Mouse (Mus musculus) lung, embryonic 15.5 days (tissue): Measurements from ENCODE around the gene Ppil2. TPM values are rescaled to one million over a fixed set of nuclear protein-coding genes. Genes with fewer than 3 reads are reported as not detected.

Source experiments
- ATAC-seq: fragments of 200-750 bp; cut with Nextera tagmentation; 2 replicates; pipeline ENCODE4 v1.8.0; 2017; ENCODE audit warnings: moderate number of reproducible peaks, borderline replicate concordance; ENCODE audit not compliant: low FRiP score, low TSS enrichment; ENCODE audit errors: extremely low read depth
- H3K27ac ChIP-seq: fragments of 300-500 bp; sonication (generic); 2 replicates; pipeline ENCODE4 v1.5.1; 2015; ENCODE audit warnings: moderate library complexity, mild to moderate bottlenecking, inconsistent platforms
- H3K27me3 ChIP-seq: fragments of 300-500 bp; sonication (generic); 2 replicates; pipeline ENCODE4 v1.6.1; 2015; ENCODE audit warnings: inconsistent platforms
- H3K36me3 ChIP-seq: fragments of 300-500 bp; sonication (generic); 2 replicates; pipeline ENCODE4 v1.6.1; 2015; ENCODE audit warnings: inconsistent platforms
- H3K4me1 ChIP-seq: fragments of 300-500 bp; sonication (generic); 2 replicates; pipeline ENCODE4 v1.6.1; 2015; ENCODE audit warnings: inconsistent platforms
- H3K4me2 ChIP-seq: fragments of 300-500 bp; sonication (generic); 2 replicates; pipeline ENCODE4 v1.6.1; 2015; ENCODE audit warnings: inconsistent platforms, mild to moderate bottlenecking, moderate library complexity
- H3K4me3 ChIP-seq: fragments of 300-500 bp; sonication (generic); 2 replicates; pipeline ENCODE4 v1.5.1; 2015; ENCODE audit warnings: mild to moderate bottlenecking, inconsistent platforms
- H3K9ac ChIP-seq: fragments of 300-500 bp; sonication (generic); 2 replicates; pipeline ENCODE4 v1.6.1; 2015; ENCODE audit warnings: inconsistent platforms
- H3K9me3 ChIP-seq: fragments of 300-500 bp; sonication (generic); 2 replicates; pipeline ENCODE4 v1.6.1; 2016; ENCODE audit warnings: inconsistent platforms
- WGBS: fragments of 180-500 bp; shearing (Covaris S2); methylation state at CpG from one replicate; pipeline ENCODE4 v1.1.7; 2015; 5-methylcytosine and 5-hydroxymethylcytosine counted together
- polyA plus RNA-seq: library from polyadenylated mRNA; unstranded; fragments of >200 nt; fragmentation: Nextera tagmentation; extraction: Ambion mirVana; gene quantifications from 2 replicates; pipeline ENCODE4 v1.2.1, GENCODE M21; 2015

The Ppil2 gene
- 127 and 146 TPM in 2 replicates for polyA plus RNA-seq

DNA sequence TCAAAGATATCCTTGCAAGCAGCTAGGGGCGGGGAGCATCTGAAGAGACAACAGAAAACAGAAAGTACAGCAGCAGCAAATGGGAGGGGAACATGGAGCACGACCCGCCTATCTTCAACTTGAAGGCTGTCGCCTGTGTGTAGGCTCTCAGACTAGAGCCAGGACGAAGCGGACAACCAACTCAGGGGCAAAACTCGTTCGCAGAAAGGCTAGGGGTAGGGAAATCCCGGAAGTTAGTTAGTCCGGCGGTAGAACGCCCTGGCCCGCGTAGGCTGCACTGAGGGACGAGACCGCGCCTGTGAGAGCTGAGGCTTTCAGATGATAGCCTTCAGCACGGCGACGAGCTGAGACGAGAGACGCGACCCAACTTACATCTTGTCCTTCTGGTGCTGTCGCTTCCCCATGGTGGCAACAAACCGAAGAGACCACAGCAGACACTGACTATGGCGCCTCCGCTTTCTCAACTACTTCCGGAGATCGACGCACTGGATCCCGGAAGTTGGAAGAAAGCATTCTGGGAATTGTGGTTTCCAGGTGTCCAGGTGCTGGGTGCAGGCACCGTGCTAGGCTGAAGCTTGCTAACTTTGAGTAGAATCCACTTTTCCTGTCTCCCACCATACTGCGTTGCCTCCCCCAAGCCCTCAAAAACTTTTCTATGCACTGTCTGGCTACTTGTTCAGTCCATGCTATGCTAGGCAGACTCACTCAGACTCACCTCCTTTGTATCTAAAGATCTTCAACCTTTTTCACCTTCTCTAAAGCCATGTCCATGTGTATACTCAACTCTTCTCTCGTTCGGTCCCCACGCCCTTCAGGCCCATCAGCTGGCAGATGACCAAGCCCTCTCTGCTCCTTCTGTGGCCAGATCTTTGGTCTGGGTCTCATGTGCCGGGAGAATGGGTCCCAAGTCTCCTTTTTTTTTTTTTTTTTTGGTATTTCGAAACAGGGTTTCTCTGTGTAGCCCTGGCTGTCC lies at the start of gene Ppil2:
Gene Ppil2 (minus strand): TSS at position 487 of the 973 bp plus-strand sequence.
- H3K4me3 ChIP-seq, result peak within 1 kb of the TSS; percentile 91
- no peaks in the 10 kb centered on the region for H3K27me3 ChIP-seq
- peak; percentile 87 for ATAC-seq
- peaks cover 14% of the 10 kb centered on the region for H3K4me1 ChIP-seq
- H3K4me2 ChIP-seq, result peak within 1 kb of the TSS; percentile 67
- peak within 1 kb of the TSS; percentile 55 for H3K27ac ChIP-seq
- H3K9me3 ChIP-seq, result no peaks in the 10 kb centered on the region
- H3K36me3 ChIP-seq, result peaks cover 32% of the 10 kb centered on the region
- 8% methylated on average over 38 of the region's 38 CpGs for WGBS
- peak within 1 kb of the TSS; percentile 77 for H3K9ac ChIP-seq

DNA sequence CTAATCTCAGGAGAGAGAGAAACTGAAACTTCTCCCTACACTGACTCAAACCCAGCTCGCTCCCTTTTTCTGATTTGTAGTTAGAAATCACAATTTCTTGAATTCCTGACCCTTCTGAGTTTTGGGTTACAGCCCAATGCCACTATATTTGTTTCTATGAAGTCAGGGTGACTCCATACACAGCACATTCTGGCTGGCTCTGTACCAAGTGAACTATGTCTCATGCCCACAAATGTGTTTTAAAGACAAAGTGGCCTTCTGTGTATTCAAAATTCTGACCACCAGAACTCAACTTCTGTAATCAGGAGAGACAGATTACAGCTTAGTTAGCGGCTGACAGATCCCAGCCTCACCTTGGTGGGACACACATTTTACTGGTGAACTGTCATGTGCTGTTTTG lies 43.3 kb upstream of the Ppil2 start:
- WGBS, result 94% methylated on average over 2 of the region's 2 CpGs
- no peaks in the 10 kb centered on the region for H3K27me3 ChIP-seq
- peaks cover 68% of the 10 kb centered on the region for H3K36me3 ChIP-seq
- ATAC-seq, result no peak
- no peak overlapping the region for H3K4me3 ChIP-seq
- no peak overlapping the region for H3K9ac ChIP-seq
- no peak overlapping the region for H3K27ac ChIP-seq
- H3K4me2 ChIP-seq, result no peak overlapping the region
- no peaks in the 10 kb centered on the region for H3K4me1 ChIP-seq
- H3K9me3 ChIP-seq, result no peaks in the 10 kb centered on the region

DNA sequence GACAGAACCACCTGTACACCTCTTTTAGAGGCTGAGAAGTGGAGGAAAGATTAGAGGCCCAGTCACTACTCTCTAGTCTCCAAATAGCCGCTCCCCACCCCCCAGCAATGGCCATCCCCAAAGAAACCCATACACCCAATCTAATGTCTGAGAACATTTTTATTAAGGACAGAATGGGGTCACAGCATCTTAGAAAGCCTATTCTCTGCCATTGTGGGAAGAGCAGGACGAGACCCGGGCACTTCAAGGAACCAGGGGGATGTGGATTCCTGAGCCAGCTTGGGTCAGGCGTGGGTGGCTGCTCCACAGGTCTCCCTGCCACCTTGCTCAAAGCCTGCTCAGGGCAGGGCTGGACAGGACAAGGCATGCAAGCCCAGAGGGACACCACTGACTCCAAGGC lies 40.8 kb upstream of the Ppil2 start:
- H3K4me3 ChIP-seq, result no peak overlapping the region
- H3K9me3 ChIP-seq, result no peaks in the 10 kb centered on the region
- 96% methylated on average over 4 of the region's 4 CpGs for WGBS
- no peak for ATAC-seq
- no peak overlapping the region for H3K9ac ChIP-seq
- H3K4me2 ChIP-seq, result no peak overlapping the region
- H3K4me1 ChIP-seq, result peaks cover 15% of the 10 kb centered on the region
- H3K27me3 ChIP-seq, result no peaks in the 10 kb centered on the region; the same call in 1 of the 2 replicates
- no peak overlapping the region for H3K27ac ChIP-seq
- peaks cover 45% of the 10 kb centered on the region for H3K36me3 ChIP-seq

DNA sequence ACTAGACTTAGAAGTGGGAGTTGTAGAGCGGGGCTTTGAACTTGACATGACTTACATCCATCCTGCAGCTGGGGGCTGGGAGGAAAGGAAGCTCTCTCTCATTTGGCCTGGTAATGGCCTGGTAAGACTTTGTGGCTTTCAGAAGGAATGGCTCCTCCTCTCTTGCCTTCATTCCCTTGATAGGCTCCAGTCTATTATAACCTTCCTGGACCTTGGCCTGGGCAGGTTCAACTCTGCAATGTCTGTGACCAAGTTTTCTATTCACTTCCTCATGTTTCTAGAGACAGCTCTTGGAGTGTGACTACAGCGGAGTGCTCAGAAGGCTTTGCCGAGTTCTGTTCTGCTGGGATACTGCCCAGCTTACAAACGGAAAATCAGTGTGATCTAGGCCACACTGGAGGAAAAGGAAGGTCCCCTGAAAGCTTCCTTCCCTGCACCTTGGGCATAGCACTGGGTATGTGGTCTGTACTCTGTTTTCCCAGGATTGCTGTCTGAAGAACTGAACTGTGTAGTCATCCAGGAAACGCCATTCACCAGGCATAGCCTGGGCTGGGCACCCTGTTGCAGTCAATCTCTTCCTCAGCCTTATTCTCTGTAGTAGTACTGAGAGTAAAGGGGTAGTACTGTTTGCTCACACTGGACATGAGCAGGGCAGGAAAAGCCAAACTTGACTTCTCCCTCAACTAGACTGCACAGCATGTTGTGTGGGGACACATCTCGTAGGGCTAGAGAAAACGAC lies 39.6 kb upstream of the Ppil2 start:
- WGBS, result 84% methylated on average over 7 of the region's 7 CpGs
- H3K4me2 ChIP-seq, result no peak overlapping the region
- ATAC-seq, result no peak
- peaks cover 16% of the 10 kb centered on the region for H3K4me1 ChIP-seq
- no peaks in the 10 kb centered on the region; the same call in 1 of the 2 replicates for H3K27me3 ChIP-seq
- H3K27ac ChIP-seq, result no peak overlapping the region
- H3K4me3 ChIP-seq, result no peak overlapping the region
- H3K9ac ChIP-seq, result no peak overlapping the region
- H3K9me3 ChIP-seq, result no peaks in the 10 kb centered on the region
- peaks cover 37% of the 10 kb centered on the region for H3K36me3 ChIP-seq

DNA sequence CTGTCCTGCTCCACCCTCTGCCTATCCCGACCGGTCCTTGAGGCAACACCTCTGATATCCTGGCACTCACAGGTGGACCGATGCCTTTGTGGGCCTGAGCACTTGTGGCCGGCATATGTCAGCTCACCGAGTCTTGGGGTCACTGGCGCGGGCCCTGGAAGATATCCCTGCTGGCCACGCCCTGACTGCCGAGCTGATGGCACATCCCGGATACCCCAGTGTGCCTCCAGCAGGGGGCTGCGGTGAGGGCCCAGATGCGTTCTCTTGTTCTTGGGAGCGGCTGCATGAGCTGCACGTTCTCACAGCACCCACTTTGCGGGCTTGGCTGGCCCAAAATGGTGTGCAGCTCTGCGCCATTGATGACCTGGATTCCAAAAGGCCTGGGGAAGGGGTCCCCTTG lies 37.0 kb upstream of the Ppil2 start:
- Histone ChIP-seq H3K9ac (no peak overlapping the region), H3K4me1 (peaks cover 16% of the 10 kb centered on the region), H3K4me3 (peak overlapping the region; percentile 61), H3K27ac (no peak overlapping the region), H3K36me3 (peaks cover 16% of the 10 kb centered on the region), H3K27me3 (no peaks in the 10 kb centered on the region; the same call in 1 of the 2 replicates), H3K4me2 (peak overlapping the region; percentile 100), H3K9me3 (no peaks in the 10 kb centered on the region)
- ATAC-seq, result no peak
- WGBS, result 10% methylated on average over 16 of the region's 16 CpGs

DNA sequence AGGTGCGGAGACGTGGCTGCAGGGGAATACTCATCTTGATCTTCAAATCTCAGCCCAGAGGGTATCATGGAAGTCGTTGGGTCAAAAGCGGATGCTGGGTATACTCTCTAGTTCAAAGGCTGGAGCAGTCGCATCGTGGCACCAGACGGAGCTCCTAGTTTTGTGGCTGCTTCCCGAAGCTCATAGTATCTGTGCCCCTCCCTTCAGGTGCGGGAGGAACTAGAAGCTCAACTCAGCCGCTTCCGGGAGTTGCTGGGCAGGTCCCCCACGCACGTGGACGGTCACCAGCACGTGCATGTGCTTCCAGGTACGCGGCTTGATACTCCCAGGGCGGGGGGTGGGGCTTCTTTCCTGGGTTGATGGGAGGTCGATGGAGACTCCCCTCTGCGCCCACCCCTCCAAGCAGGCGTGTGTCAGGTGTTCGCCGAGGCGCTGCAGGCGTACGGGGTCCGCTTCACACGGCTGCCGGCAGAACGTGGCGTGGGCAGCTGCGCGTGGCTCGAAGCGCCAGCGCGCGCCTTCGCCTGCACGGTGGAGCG lies 36.4 kb upstream of the Ppil2 start:
- peak overlapping the region; percentile 46 for H3K9ac ChIP-seq
- H3K4me1 ChIP-seq, result peaks cover 16% of the 10 kb centered on the region
- H3K27ac ChIP-seq, result no peak overlapping the region
- peaks cover 10% of the 10 kb centered on the region; the same call in 1 of the 2 replicates for H3K36me3 ChIP-seq
- ATAC-seq, result peak; percentile 25; the same call in 1 of the 2 replicates
- no peaks in the 10 kb centered on the region; the same call in 1 of the 2 replicates for H3K27me3 ChIP-seq
- H3K4me2 ChIP-seq, result peak overlapping the region; percentile 100
- no peaks in the 10 kb centered on the region for H3K9me3 ChIP-seq
- WGBS, result under 1% methylated on average over 41 of the region's 41 CpGs
- H3K4me3 ChIP-seq, result peak overlapping the region; percentile 61

DNA sequence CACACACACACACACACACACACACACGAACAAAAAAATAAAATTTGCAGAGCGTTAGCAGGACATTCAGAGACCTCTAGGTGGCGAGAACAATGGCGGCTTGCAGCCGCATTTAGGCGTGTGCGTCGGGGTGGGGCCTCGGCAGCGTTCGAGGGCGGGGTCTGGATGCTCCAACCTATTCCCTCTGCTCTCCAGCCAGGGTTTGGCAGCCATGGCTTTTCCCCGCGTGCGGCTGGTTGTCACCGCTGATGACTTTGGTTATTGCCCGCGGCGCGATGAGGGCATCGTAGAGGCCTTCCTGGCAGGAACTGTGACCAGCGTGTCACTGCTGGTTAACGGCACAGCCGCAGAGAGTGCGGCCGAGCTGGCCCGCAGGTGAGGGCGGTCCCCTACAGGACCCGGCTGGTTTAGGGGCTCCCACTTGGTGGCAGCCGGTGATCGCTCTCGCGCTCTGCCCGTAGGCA lies 35.7 kb upstream of the Ppil2 start, which contains the start of gene Ccdc116:
Gene Ccdc116 (minus strand): TSS at position 458 of the 464 bp plus-strand sequence.
- no peak within 1 kb of the TSS for H3K27ac ChIP-seq
- no peaks in the 10 kb centered on the region for H3K9me3 ChIP-seq
- H3K4me2 ChIP-seq, result peak within 1 kb of the TSS; percentile 100
- H3K9ac ChIP-seq, result peak within 1 kb of the TSS; percentile 46
- H3K4me1 ChIP-seq, result peaks cover 16% of the 10 kb centered on the region
- H3K36me3 ChIP-seq, result peaks cover 4% of the 10 kb centered on the region; the same call in 1 of the 2 replicates
- peak within 1 kb of the TSS; percentile 61 for H3K4me3 ChIP-seq
- H3K27me3 ChIP-seq, result no peaks in the 10 kb centered on the region; the same call in 1 of the 2 replicates
- peak; percentile 85 for ATAC-seq
- WGBS, result under 1% methylated on average over 34 of the region's 34 CpGs

DNA sequence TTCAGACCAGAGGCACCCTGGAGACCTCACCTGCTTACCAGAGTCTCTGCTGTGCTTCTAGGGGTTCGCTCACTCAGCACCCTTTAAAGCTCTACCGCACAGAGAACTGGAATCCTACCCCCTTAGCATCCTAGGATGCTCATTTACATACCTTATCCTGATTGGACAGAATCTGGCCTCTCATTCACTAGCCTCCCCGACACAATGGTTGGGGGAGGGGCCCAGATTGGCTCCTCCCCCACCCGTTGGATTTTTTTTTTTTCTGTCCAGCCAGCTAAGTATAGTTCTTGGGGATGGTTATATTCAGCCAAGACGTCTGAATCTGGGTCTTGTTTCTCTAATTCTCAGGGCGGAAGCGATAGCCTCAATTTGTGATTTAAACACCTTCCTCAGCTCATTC lies 33.3 kb upstream of the Ppil2 start, which contains the start of gene Ydjc:
Gene Ydjc (plus strand): TSS at position 283 of the 400 bp plus-strand sequence.
- Histone ChIP-seq H3K4me2 (no peak within 1 kb of the TSS), H3K4me3 (no peak within 1 kb of the TSS)
- ATAC-seq, result no peak

DNA sequence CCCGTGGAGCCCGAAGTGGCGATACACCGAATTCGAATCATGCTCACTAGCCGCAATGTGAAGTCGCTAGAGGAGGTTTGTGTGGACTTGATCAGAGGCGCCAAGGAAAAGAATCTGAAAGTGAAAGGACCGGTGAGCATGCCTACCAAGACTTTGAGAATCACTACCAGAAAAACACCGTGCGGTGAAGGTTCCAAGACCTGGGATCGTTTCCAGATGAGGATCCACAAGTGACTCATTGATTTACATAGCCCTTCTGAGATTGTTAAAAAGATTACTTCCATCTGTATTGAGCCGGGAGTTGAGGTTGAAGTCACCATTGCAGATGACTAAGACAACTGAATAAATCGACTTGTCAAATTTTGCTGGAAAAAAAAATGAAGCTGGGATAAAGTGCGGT lies 26.3 kb upstream of the Ppil2 start:
- Histone ChIP-seq H3K9ac (no peak overlapping the region), H3K4me2 (no peak overlapping the region), H3K9me3 (no peaks in the 10 kb centered on the region), H3K4me3 (no peak overlapping the region), H3K27me3 (no peaks in the 10 kb centered on the region), H3K4me1 (peaks cover 7% of the 10 kb centered on the region), H3K27ac (no peak overlapping the region), H3K36me3 (no peaks in the 10 kb centered on the region)
- no peak for ATAC-seq
- WGBS, result 81% methylated on average over 15 of the region's 15 CpGs

More for the DNA sequence above, 33.3 kb upstream of the Ppil2 start, which contains the start of gene Ydjc:
- peaks cover 16% of the 10 kb centered on the region for H3K4me1 ChIP-seq
- H3K27me3 ChIP-seq, result no peaks in the 10 kb centered on the region; the same call in 1 of the 2 replicates
- H3K9ac ChIP-seq, result no peak within 1 kb of the TSS
- 22% methylated on average over 7 of the region's 7 CpGs for WGBS
- H3K9me3 ChIP-seq, result no peaks in the 10 kb centered on the region
- no peak within 1 kb of the TSS for H3K27ac ChIP-seq
- no peaks in the 10 kb centered on the region for H3K36me3 ChIP-seq

DNA sequence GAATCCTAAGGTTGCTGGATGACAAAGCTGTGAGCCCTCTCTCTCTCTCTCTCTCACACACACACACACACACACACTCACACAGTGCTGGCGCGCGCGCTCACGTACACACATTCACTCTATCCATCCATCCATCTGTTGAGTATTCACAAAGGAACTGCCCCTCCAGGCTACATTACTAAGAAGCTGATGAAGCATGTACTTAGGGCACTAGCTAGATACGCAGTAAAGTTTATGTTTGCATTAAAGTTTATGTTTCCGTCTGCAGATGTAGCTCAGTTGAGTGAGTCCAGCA lies 21.8 kb upstream of the Ppil2 start:
- Histone ChIP-seq H3K9me3 (no peaks in the 10 kb centered on the region), H3K9ac (peak overlapping the region; percentile 52)
- ATAC-seq, result no peak

More for the DNA sequence above, 21.8 kb upstream of the Ppil2 start:
- no peaks in the 10 kb centered on the region for H3K36me3 ChIP-seq
- 23% methylated on average over 7 of the region's 7 CpGs for WGBS
- peak overlapping the region; percentile 76 for H3K4me3 ChIP-seq
- no peak overlapping the region for H3K27ac ChIP-seq
- H3K4me2 ChIP-seq, result peak overlapping the region; percentile 98
- H3K27me3 ChIP-seq, result no peaks in the 10 kb centered on the region
- H3K4me1 ChIP-seq, result peaks cover 20% of the 10 kb centered on the region
